Mouse (Mus musculus) activated CD4-positive, CD25-positive, alpha-beta regulatory T cell (primary cell): Measurements from ENCODE around the gene Vmn1r135. TPM values are rescaled to one million over a fixed set of nuclear protein-coding genes. Genes with fewer than 3 reads are reported as not detected.

Source experiments
- polyA plus RNA-seq, 2 experiments: library from polyadenylated mRNA; unstranded; fragments of 100-300 nt; shearing (Covaris generic); gene quantifications; one replicate each; pipeline ENCODE4 v1.2.1; 2017

Gene Vmn1r135
- under 1 TPM in 1 of 2 experiments, not detected in 1; 0.21 TPM for polyA plus RNA-seq

GRCm38 (mm10) chr7:21832051-21832450 is at the start of gene Vmn1r135:
Gene Vmn1r135, plus strand, starts transcription at chr7:21832351.

GRCm38 (mm10) chr7:21796628-21797027 is 35.5 kb upstream of the Vmn1r135 start, which contains the start of gene Gm4177:
Gene Gm4177, minus strand, starts transcription at chr7:21796728.

GRCm38 (mm10) chr7:21844167-21844566 is 12.0 kb downstream of the Vmn1r135 start, which contains the start of gene Gm5725:
Gene Gm5725, minus strand, starts transcription at chr7:21844267.

Other genes starting within 250 kb of the Vmn1r135 start
- gene Vmn1r132, start 218.3 kb upstream of the Vmn1r135 start, polyA plus RNA-seq, result not detected
- gene Gm4175, start 70.9 kb upstream of the Vmn1r135 start, polyA plus RNA-seq, result not detected
- gene Gm4177, start 35.6 kb upstream of the Vmn1r135 start, polyA plus RNA-seq, result not detected
- gene Gm5725, start 11.9 kb downstream of the Vmn1r135 start, polyA plus RNA-seq, result not detected
- under 1 TPM in 1 of 2 experiments, not detected in 1; 0.23 TPM for gene Gm5891, start 88.9 kb downstream of the Vmn1r135 start, polyA plus RNA-seq
- gene Vmn1r137, start 162.2 kb downstream of the Vmn1r135 start, polyA plus RNA-seq, result not detected
- not detected for gene Vmn1r138, start 196.5 kb downstream of the Vmn1r135 start, polyA plus RNA-seq
- gene Gm6176, start 224.0 kb downstream of the Vmn1r135 start, polyA plus RNA-seq, result not detected
- gene Vmn1r139, start 236.7 kb downstream of the Vmn1r135 start, polyA plus RNA-seq, result under 1 TPM in 1 of 2 experiments, not detected in 1; 0.33 TPM